Mouse (Mus musculus) limb, embryonic 14.5 days (tissue): Measurements from ENCODE around the gene Dgkh. TPM values are rescaled to one million over a fixed set of nuclear protein-coding genes. Genes with fewer than 3 reads are reported as not detected.
A peak's percentile ranks its signal among the peaks of the same experiment; 100 is the strongest.
"Not testable (repeated sequence)": the region's sequence is repeated elsewhere in the genome, so short reads cannot be mapped to it uniquely, and the experiment has no call there.

Source experiments
- ATAC-seq: fragments of 200-750 bp; cut with Nextera tagmentation; 2 replicates; pipeline ENCODE4 v1.8.0; 2017; ENCODE audit warnings: low read depth, moderate number of reproducible peaks, moderate TSS enrichment; ENCODE audit not compliant: low FRiP score
- DNase-seq: peaks from one replicate; pipeline ENCODE4 v3.0.0-alpha.2; 2015; ENCODE audit warnings: low spot score
- H3K27ac ChIP-seq: fragments of 300-500 bp; sonication (generic); replicated peaks from 2 replicates; pipeline ENCODE4 v1.5.1; 2014; ENCODE audit warnings: low read depth, mild to moderate bottlenecking, low read length, moderate library complexity, mixed read lengths
- H3K27me3 ChIP-seq: fragments of 300-500 bp; sonication (generic); 2 replicates; pipeline ENCODE4 v1.6.1; 2014; ENCODE audit warnings: low read length, mixed read lengths; ENCODE audit not compliant: control insufficient read depth, insufficient read depth
- H3K36me3 ChIP-seq: fragments of 300-500 bp; sonication (generic); 2 replicates; pipeline ENCODE4 v1.6.1; 2014; ENCODE audit warnings: mild to moderate bottlenecking, low read length, moderate library complexity, mixed read lengths; ENCODE audit not compliant: control insufficient read depth, insufficient read depth
- H3K4me1 ChIP-seq: fragments of 300-500 bp; sonication (generic); 2 replicates; pipeline ENCODE4 v1.6.1; 2014; ENCODE audit warnings: antibody characterized with exemption, low read length, mixed read lengths; ENCODE audit not compliant: control insufficient read depth, insufficient read depth
- H3K4me2 ChIP-seq: fragments of 300-500 bp; sonication (generic); replicated peaks from 2 replicates; pipeline ENCODE4 v1.6.1; 2014; ENCODE audit warnings: low read depth, mild to moderate bottlenecking, low read length, moderate library complexity; ENCODE audit not compliant: severe bottlenecking
- H3K4me3 ChIP-seq: fragments of 300-500 bp; sonication (generic); replicated peaks from 2 replicates; pipeline ENCODE4 v1.5.1; 2014; ENCODE audit warnings: low read length
- H3K9ac ChIP-seq: fragments of 300-500 bp; sonication (generic); 2 replicates; pipeline ENCODE4 v1.6.1; 2014; ENCODE audit warnings: mild to moderate bottlenecking, low read depth, low read length, moderate library complexity; ENCODE audit not compliant: severe bottlenecking
- H3K9me3 ChIP-seq: fragments of 300-500 bp; sonication (generic); 2 replicates; pipeline ENCODE4 v1.6.1; 2016; ENCODE audit warnings: low read length; ENCODE audit not compliant: control insufficient read depth
- POLR2A ChIP-seq: fragments of 200-500 bp; IDR thresholded peaks from 2 replicates; pipeline ENCODE4 v1.8.0; 2012; ENCODE audit warnings: inconsistent platforms, mild to moderate bottlenecking, moderate library complexity, borderline replicate concordance; ENCODE audit not compliant: insufficient read depth, insufficient read length; ENCODE audit errors: extremely low read depth
- WGBS: fragments of 180-500 bp; shearing (Covaris S2); extraction: QIAGEN DNeasy Blood & Tissue Kit; methylation state at CpG from one replicate; pipeline ENCODE4 v1.1.7; 2014; 5-methylcytosine and 5-hydroxymethylcytosine counted together
- polyA plus RNA-seq, 2 experiments: library from polyadenylated mRNA; depleted of rRNA in 1 of 2; stranded (reverse) in 1 of 2; unstranded in 1 of 2; fragments of >200 nt; fragmentation: Nextera tagmentation in 1 of 2; extraction: Ambion mirVana in 1 of 2; gene quantifications; 2 replicates each; pipeline versions ENCODE4 v1.2.1 to v1.2.3; 2012 to 2014

Gene Dgkh
- polyA plus RNA-seq, 2 experiments = 2.1 to 2.2 TPM

DNA sequence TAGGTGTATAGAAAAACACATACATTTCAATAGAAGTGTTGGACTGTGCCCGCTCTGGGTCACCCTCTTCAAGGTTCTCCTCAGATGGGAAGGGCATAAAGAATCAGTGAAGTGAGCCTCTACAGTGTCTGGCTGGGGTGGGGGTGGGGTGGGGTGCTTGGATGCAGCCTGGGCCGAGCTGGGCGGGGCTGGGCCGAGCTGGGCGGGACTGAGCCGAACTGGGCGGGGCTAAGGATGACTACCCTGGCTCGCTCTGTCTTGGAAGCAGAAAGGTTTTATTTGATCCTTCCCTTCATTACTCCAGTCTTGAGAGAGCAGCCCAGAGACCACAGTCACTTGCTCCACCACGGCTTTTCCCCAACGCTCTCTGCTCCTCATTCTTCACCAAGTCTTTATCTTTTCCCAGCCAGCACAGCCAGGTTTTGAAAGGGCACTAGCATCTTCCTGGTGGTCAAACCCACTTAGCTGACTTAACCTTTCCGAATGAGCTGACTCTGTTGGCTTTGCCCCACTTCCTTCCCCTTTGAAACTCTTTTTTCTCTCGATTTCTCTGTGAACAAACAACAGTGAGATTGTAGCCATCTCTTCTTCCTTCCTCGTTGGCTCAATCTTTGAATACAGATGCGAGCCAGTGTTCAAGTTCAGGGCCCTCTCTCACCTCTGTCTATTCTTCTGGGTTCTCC, 15.5 kb upstream of the Dgkh start:
- 46% methylated on average over 14 of the region's 14 CpGs for WGBS
- no peak for DNase-seq

DNA sequence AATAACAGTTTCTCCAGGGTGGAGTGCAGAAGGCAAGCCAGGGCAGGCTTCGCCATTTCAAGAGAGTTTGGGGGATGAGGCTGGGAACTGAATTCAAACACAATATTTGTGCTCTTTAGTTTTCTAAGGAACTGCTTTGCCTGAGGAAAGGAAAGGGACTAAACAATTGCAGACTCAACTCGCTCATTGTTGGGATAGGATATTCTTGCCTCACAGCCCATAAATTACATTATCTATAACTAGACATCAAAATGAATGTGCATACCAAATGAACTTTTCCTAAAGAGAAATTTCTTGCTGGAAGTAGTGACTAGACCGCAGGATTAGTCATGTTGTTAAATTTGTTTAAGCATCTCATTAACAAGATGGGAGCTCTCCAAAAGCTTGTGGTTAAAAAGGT, 14.9 kb upstream of the Dgkh start:
- no peak for ATAC-seq
- DNase-seq = no peak
- Histone ChIP-seq H3K9me3 (no peaks in the 10 kb centered on the region), H3K27me3 (no peaks in the 10 kb centered on the region), H3K4me2 (no peak overlapping the region), H3K36me3 (no peaks in the 10 kb centered on the region), H3K27ac (no peak overlapping the region), H3K4me3 (no peak overlapping the region), H3K4me1 (no peaks in the 10 kb centered on the region), H3K9ac (no peak overlapping the region)
- TF ChIP-seq POLR2A = no peak
- WGBS = 71% methylated on average over 3 of the region's 3 CpGs

More for the DNA sequence above, 15.5 kb upstream of the Dgkh start:
- Histone ChIP-seq H3K4me3 (no peak overlapping the region), H3K27me3 (no peaks in the 10 kb centered on the region), H3K9ac (no peak overlapping the region), H3K4me1 (no peaks in the 10 kb centered on the region), H3K36me3 (no peaks in the 10 kb centered on the region), H3K27ac (no peak overlapping the region), H3K9me3 (no peaks in the 10 kb centered on the region), H3K4me2 (no peak overlapping the region)
- TF ChIP-seq POLR2A = no peak
- ATAC-seq = no peak

DNA sequence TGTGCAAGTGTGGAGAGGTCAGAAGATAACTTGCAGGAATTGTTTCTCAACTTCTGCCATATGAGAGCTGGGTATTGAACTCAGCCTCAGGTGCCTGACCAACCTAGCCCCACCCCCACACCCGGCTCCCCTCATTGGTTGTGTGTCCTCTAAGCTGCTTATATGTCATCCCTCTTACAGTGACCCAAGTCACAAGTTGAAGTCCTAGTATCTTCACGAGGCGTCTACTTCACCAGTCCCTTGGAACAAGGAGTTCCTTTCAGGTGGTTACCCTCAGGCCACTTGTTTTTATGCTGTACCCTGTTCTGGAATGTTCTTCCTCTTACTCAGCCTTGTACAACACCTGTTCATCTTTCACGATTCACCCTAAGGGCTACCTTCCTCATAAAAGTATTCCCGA, 2.0 kb upstream of the Dgkh start:
- no peak for DNase-seq
- Histone ChIP-seq H3K4me2 (no peak overlapping the region), H3K9me3 (no peaks in the 10 kb centered on the region), H3K4me3 (no peak overlapping the region), H3K9ac (no peak overlapping the region), H3K4me1 (peaks cover 3% of the 10 kb centered on the region; the same call in 1 of the 2 replicates), H3K36me3 (no peaks in the 10 kb centered on the region), H3K27ac (no peak overlapping the region), H3K27me3 (peaks cover 14% of the 10 kb centered on the region)
- 39% methylated on average over 5 of the region's 5 CpGs for WGBS
- TF ChIP-seq POLR2A = no peak
- no peak for ATAC-seq

DNA sequence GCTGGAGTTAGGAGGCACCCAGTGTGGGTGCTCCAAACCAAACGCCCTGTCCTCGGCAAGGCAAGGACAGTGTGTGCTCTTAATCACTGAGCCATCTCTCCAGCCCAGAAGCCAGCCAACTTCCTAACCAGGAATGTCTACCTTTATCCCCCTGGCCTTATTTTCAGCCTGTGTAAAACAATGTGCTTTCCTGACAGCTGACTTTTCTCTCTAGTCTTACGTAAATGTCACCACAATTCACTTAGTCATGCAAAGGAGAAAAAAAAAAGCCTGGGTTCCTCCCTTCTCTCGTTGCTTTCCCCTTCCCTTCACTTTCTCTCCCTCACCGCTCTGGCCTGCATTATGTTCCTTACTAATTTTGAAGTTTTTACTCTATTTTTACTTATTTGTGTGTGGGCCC, 1.6 kb upstream of the Dgkh start:
- not testable (repeated sequence) for H3K4me2 ChIP-seq, ATAC-seq, H3K36me3 ChIP-seq, DNase-seq, H3K4me3 ChIP-seq, H3K9ac ChIP-seq, H3K27ac ChIP-seq, H3K4me1 ChIP-seq, H3K9me3 ChIP-seq
- 39% methylated on average over 5 of the region's 5 CpGs for WGBS
- H3K27me3 ChIP-seq = peaks cover 14% of the 10 kb centered on the region

DNA sequence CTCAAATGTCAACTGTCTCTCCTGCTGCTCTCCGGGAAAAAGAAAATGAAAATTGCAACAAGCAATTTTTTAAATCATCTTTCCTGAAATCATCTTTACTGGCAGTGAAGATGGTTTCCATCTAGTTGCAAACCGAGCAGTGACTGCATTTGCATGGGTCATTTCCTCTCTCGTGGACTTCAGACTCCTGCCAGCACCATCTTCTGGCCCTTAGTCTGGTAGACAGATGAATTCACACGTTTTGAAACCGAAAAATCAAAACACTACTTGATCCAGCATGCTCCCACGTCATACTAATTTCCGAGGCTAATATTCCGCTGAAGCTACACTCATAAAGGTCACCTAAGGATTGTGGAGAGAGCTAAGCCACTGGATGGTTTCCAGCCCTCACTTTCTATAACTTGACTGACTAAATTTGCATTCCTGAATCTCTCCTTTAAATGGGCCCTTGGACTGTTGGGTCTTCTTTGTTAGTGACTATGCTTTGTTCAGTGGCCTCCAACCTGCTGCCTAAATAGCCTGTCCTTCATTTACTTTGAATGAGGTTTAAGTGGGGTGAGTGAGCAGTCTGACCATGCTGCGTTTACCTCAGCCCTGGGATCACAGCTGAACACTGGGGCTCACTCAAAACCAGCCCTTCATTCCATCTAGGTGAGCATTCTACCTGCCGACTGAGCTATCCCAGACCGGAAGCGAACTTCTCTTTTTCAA, 945 bp upstream of the Dgkh start:
- H3K9ac ChIP-seq = no peak overlapping the region
- H3K4me2 ChIP-seq = peak overlapping the region; percentile 99
- DNase-seq = no peak
- no peak for TF ChIP-seq POLR2A
- H3K27ac ChIP-seq = no peak overlapping the region
- no peaks in the 10 kb centered on the region for H3K36me3 ChIP-seq
- H3K4me1 ChIP-seq = peaks cover 3% of the 10 kb centered on the region; the same call in 1 of the 2 replicates
- WGBS = 25% methylated on average over 12 of the region's 12 CpGs
- peak overlapping the region; percentile 70 for H3K4me3 ChIP-seq
- no peak for ATAC-seq
- peaks cover 14% of the 10 kb centered on the region for H3K27me3 ChIP-seq
- no peaks in the 10 kb centered on the region for H3K9me3 ChIP-seq
